Mouse (Mus musculus) embryonic facial prominence, embryonic 12.5 days (tissue): ENCODE data around the gene Dnmbp. TPM values are rescaled to one million over a fixed set of nuclear protein-coding genes. Genes with fewer than 3 reads are reported as not detected.
"Not testable (repeated sequence)": the region's sequence is repeated elsewhere in the genome, so short reads cannot be mapped to it uniquely, and the experiment has no call there.

Source experiments
- ATAC-seq: fragments of 200-750 bp; cut with Nextera tagmentation; 2 replicates; pipeline ENCODE4 v1.8.0; 2017; ENCODE audit not compliant: insufficient number of reproducible peaks, insufficient read depth, low FRiP score, low TSS enrichment
- H3K27ac ChIP-seq: fragments of 300-500 bp; sonication (generic); 2 replicates; pipeline ENCODE4 v1.5.1; 2016; ENCODE audit warnings: mild to moderate bottlenecking
- H3K27me3 ChIP-seq: fragments of 300-500 bp; sonication (generic); 2 replicates; pipeline ENCODE4 v1.6.1; 2016; ENCODE audit warnings: mild to moderate bottlenecking, moderate library complexity
- H3K36me3 ChIP-seq: fragments of 300-500 bp; sonication (generic); 2 replicates; pipeline ENCODE4 v1.6.1; 2016; ENCODE audit warnings: mild to moderate bottlenecking
- H3K4me1 ChIP-seq: fragments of 300-500 bp; sonication (generic); 2 replicates; pipeline ENCODE4 v1.6.1; 2016
- H3K4me2 ChIP-seq: fragments of 300-500 bp; sonication (generic); replicated peaks from 2 replicates; pipeline ENCODE4 v1.6.1; 2016; ENCODE audit warnings: mild to moderate bottlenecking, moderate library complexity
- H3K4me3 ChIP-seq: fragments of 300-500 bp; sonication (generic); 2 replicates; pipeline ENCODE4 v1.5.1; 2016; ENCODE audit warnings: mild to moderate bottlenecking
- H3K9ac ChIP-seq: fragments of 300-500 bp; sonication (generic); 2 replicates; pipeline ENCODE4 v1.6.1; 2016; ENCODE audit warnings: mild to moderate bottlenecking, moderate library complexity
- H3K9me3 ChIP-seq: fragments of 300-500 bp; sonication (generic); 2 replicates; pipeline ENCODE4 v1.6.1; 2016; ENCODE audit warnings: mild to moderate bottlenecking, moderate library complexity
- WGBS: fragments of 180-500 bp; shearing (Covaris S2); methylation state at CpG from one replicate; pipeline ENCODE4 v1.1.7; 2016; 5-methylcytosine and 5-hydroxymethylcytosine counted together
- polyA plus RNA-seq: library from polyadenylated mRNA; unstranded; fragments of >200 nt; fragmentation: Nextera tagmentation; extraction: Ambion mirVana; gene quantifications from 2 replicates; pipeline ENCODE4 v1.2.1, GENCODE M21; 2016

The Dnmbp gene
- polyA plus RNA-seq, 1 experiment from 2014 or later, result 22.9 TPM

GRCm38 (mm10) chr19:43965496-43966085 lies 25.6 kb upstream of the Dnmbp start:
- ATAC-seq, result no peak
- WGBS, result 80% methylated on average over 11 of the region's 11 CpGs
- no peaks in the 10 kb centered on the region for H3K27me3 ChIP-seq
- no peak overlapping the region for H3K4me2 ChIP-seq
- no peaks in the 10 kb centered on the region for H3K36me3 ChIP-seq
- H3K9ac ChIP-seq, result no peak overlapping the region
- no peak overlapping the region for H3K4me3 ChIP-seq
- H3K9me3 ChIP-seq, result no peaks in the 10 kb centered on the region
- H3K4me1 ChIP-seq, result 0 out of 2 replicates have a peak, but pooled peaks cover 2% of the 10 kb centered on the region
- no peak overlapping the region for H3K27ac ChIP-seq

- no peak overlapping the region for H3K4me2 ChIP-seq
- ATAC-seq, result no peak
- H3K4me1 ChIP-seq, result 0 out of 2 replicates have a peak, but pooled peaks cover 6% of the 10 kb centered on the region
- H3K9me3 ChIP-seq, result no peaks in the 10 kb centered on the region
- no peak overlapping the region for H3K4me3 ChIP-seq
- 72% methylated on average over 9 of the region's 9 CpGs for WGBS
- no peaks in the 10 kb centered on the region for H3K27me3 ChIP-seq
- H3K27ac ChIP-seq, result no peak overlapping the region
- H3K9ac ChIP-seq, result no peak overlapping the region
- no peaks in the 10 kb centered on the region for H3K36me3 ChIP-seq
These were observed 22.8 kb upstream of the Dnmbp start for GRCm38 (mm10) chr19:43962795-43963194.

- H3K27me3 ChIP-seq, result no peaks in the 10 kb centered on the region
- WGBS, result 76% methylated on average over 2 of the region's 2 CpGs
- H3K9me3 ChIP-seq, result no peaks in the 10 kb centered on the region
- ATAC-seq, result no peak
- H3K4me3 ChIP-seq, result no peak overlapping the region
- no peak overlapping the region for H3K27ac ChIP-seq
- no peak overlapping the region for H3K4me2 ChIP-seq
- H3K36me3 ChIP-seq, result no peaks in the 10 kb centered on the region
- H3K4me1 ChIP-seq, result peaks cover 9% of the 10 kb centered on the region; the same call in 1 of the 2 replicates
- H3K9ac ChIP-seq, result no peak overlapping the region
These were observed 21.2 kb upstream of the Dnmbp start for GRCm38 (mm10) chr19:43961185-43961584.

GRCm38 (mm10) chr19:43960014-43960413 lies 20.0 kb upstream of the Dnmbp start:
- Histone ChIP-seq H3K4me3 (no peak overlapping the region), H3K9me3 (no peaks in the 10 kb centered on the region), H3K9ac (no peak overlapping the region), H3K27ac (no peak overlapping the region), H3K4me1 (peaks cover 9% of the 10 kb centered on the region; the same call in 1 of the 2 replicates), H3K36me3 (no peaks in the 10 kb centered on the region), H3K4me2 (no peak overlapping the region), H3K27me3 (no peaks in the 10 kb centered on the region)
- WGBS, result 87% methylated on average over 11 of the region's 11 CpGs
- no peak for ATAC-seq

- H3K9me3 ChIP-seq, result no peaks in the 10 kb centered on the region
- H3K27me3 ChIP-seq, result no peaks in the 10 kb centered on the region
- peaks cover 9% of the 10 kb centered on the region; the same call in 1 of the 2 replicates for H3K4me1 ChIP-seq
- ATAC-seq, result no peak
- 34% methylated on average over 2 of the region's 2 CpGs for WGBS
- no peaks in the 10 kb centered on the region for H3K36me3 ChIP-seq
- H3K4me3 ChIP-seq, result no peak overlapping the region
- H3K27ac ChIP-seq, result no peak overlapping the region
- no peak overlapping the region for H3K9ac ChIP-seq
- no peak overlapping the region for H3K4me2 ChIP-seq
These were observed 19.2 kb upstream of the Dnmbp start for GRCm38 (mm10) chr19:43959162-43959561.

- no peak overlapping the region for H3K4me2 ChIP-seq
- no peak overlapping the region for H3K27ac ChIP-seq
These were observed 17.9 kb upstream of the Dnmbp start for GRCm38 (mm10) chr19:43957881-43958280.

GRCm38 (mm10) chr19:43957402-43957801 lies 17.4 kb upstream of the Dnmbp start:
- H3K4me2 ChIP-seq, result no peak overlapping the region
- 10% methylated on average over 4 of the region's 4 CpGs for WGBS
- ATAC-seq, result no peak

More at GRCm38 (mm10) chr19:43957881-43958280, 17.9 kb upstream of the Dnmbp start:
- Histone ChIP-seq H3K36me3 (no peaks in the 10 kb centered on the region), H3K27me3 (no peaks in the 10 kb centered on the region), H3K9ac (no peak overlapping the region), H3K4me1 (peaks cover 9% of the 10 kb centered on the region; the same call in 1 of the 2 replicates), H3K9me3 (no peaks in the 10 kb centered on the region), H3K4me3 (no peak overlapping the region)
- 68% methylated on average over 4 of the region's 4 CpGs for WGBS
- no peak for ATAC-seq

GRCm38 (mm10) chr19:43955266-43955665 lies 15.3 kb upstream of the Dnmbp start:
- no peak overlapping the region for H3K9ac ChIP-seq
- no peak overlapping the region for H3K27ac ChIP-seq
- no peak for ATAC-seq
- H3K4me3 ChIP-seq, result no peak overlapping the region
- 75% methylated on average over 5 of the region's 5 CpGs for WGBS
- no peak overlapping the region for H3K4me2 ChIP-seq
- no peaks in the 10 kb centered on the region for H3K9me3 ChIP-seq
- H3K4me1 ChIP-seq, result peaks cover 9% of the 10 kb centered on the region; the same call in 1 of the 2 replicates
- no peaks in the 10 kb centered on the region for H3K27me3 ChIP-seq
- no peaks in the 10 kb centered on the region for H3K36me3 ChIP-seq

More at GRCm38 (mm10) chr19:43957402-43957801, 17.4 kb upstream of the Dnmbp start:
- Histone ChIP-seq H3K4me1 (peaks cover 9% of the 10 kb centered on the region; the same call in 1 of the 2 replicates), H3K27me3 (no peaks in the 10 kb centered on the region), H3K27ac (no peak overlapping the region), H3K9me3 (no peaks in the 10 kb centered on the region), H3K36me3 (no peaks in the 10 kb centered on the region), H3K9ac (no peak overlapping the region), H3K4me3 (no peak overlapping the region)

- no peak overlapping the region for H3K27ac ChIP-seq
- WGBS, result 79% methylated on average over 4 of the region's 4 CpGs
- H3K9me3 ChIP-seq, result no peaks in the 10 kb centered on the region
- H3K4me1 ChIP-seq, result peaks cover 9% of the 10 kb centered on the region; the same call in 1 of the 2 replicates
- H3K4me2 ChIP-seq, result no peak overlapping the region
- H3K27me3 ChIP-seq, result no peaks in the 10 kb centered on the region
- no peak overlapping the region for H3K4me3 ChIP-seq
- no peak for ATAC-seq
- H3K36me3 ChIP-seq, result no peaks in the 10 kb centered on the region
- H3K9ac ChIP-seq, result no peak overlapping the region
These were observed 14.9 kb upstream of the Dnmbp start for GRCm38 (mm10) chr19:43954864-43955263.

GRCm38 (mm10) chr19:43952936-43953335 lies 12.9 kb upstream of the Dnmbp start:
- H3K9me3 ChIP-seq, result not testable (repeated sequence)

GRCm38 (mm10) chr19:43949111-43949810 lies 9.3 kb upstream of the Dnmbp start:
- 4% methylated on average over 9 of the region's 12 CpGs for WGBS
- no peak for ATAC-seq
- Histone ChIP-seq H3K9me3 (no peaks in the 10 kb centered on the region), H3K9ac (no peak overlapping the region), H3K36me3 (no peaks in the 10 kb centered on the region), H3K27ac (no peak overlapping the region), H3K4me3 (no peak overlapping the region), H3K4me1 (no peaks in the 10 kb centered on the region), H3K27me3 (no peaks in the 10 kb centered on the region), H3K4me2 (0 out of 2 replicates have a peak overlapping the region, but pooled peaks have one; percentile 6)

More at GRCm38 (mm10) chr19:43952936-43953335, 12.9 kb upstream of the Dnmbp start:
- not testable (repeated sequence) for ATAC-seq, H3K4me1 ChIP-seq, H3K36me3 ChIP-seq, H3K4me2 ChIP-seq, H3K9ac ChIP-seq, H3K27ac ChIP-seq, H3K4me3 ChIP-seq, H3K27me3 ChIP-seq
- 85% methylated on average over 8 of the region's 8 CpGs for WGBS

- no peaks in the 10 kb centered on the region for H3K9me3 ChIP-seq
- H3K4me2 ChIP-seq, result no peak overlapping the region
- no peak overlapping the region for H3K27ac ChIP-seq
- WGBS, result 81% methylated on average over 8 of the region's 8 CpGs
- no peaks in the 10 kb centered on the region for H3K36me3 ChIP-seq
- no peak for ATAC-seq
- H3K4me1 ChIP-seq, result no peaks in the 10 kb centered on the region
- H3K27me3 ChIP-seq, result no peaks in the 10 kb centered on the region
- H3K9ac ChIP-seq, result no peak overlapping the region
- H3K4me3 ChIP-seq, result no peak overlapping the region
These were observed 4.6 kb upstream of the Dnmbp start for GRCm38 (mm10) chr19:43944566-43944965.
